Mouse (Mus musculus) stomach, embryonic 16.5 days (tissue): ENCODE data around the gene Vwa7. TPM values are rescaled to one million over a fixed set of nuclear protein-coding genes. Genes with fewer than 3 reads are reported as not detected.

ENCODE experiments used
- ATAC-seq: fragments of 200-750 bp; cut with Nextera tagmentation; 2 replicates; pipeline ENCODE4 v1.8.0; 2017; ENCODE audit warnings: moderate number of reproducible peaks, moderate TSS enrichment; ENCODE audit not compliant: insufficient read depth, low FRiP score
- H3K27ac ChIP-seq: fragments of 300-500 bp; sonication (generic); 2 replicates; pipeline ENCODE4 v1.5.1; 2014; ENCODE audit warnings: low read length
- H3K27me3 ChIP-seq: fragments of 300-500 bp; sonication (generic); 2 replicates; pipeline ENCODE4 v1.6.1; 2014; ENCODE audit warnings: low read length, control low read depth, mixed read lengths; ENCODE audit not compliant: control insufficient read depth, insufficient read depth
- H3K36me3 ChIP-seq: fragments of 300-500 bp; sonication (generic); 2 replicates; pipeline ENCODE4 v1.6.1; 2014; ENCODE audit warnings: low read length; ENCODE audit not compliant: control insufficient read depth, insufficient read depth
- H3K4me1 ChIP-seq: fragments of 300-500 bp; sonication (generic); 2 replicates; pipeline ENCODE4 v1.6.1; 2014; ENCODE audit warnings: low read length, control low read depth, mixed read lengths; ENCODE audit not compliant: control insufficient read depth, insufficient read depth
- H3K4me2 ChIP-seq: fragments of 300-500 bp; sonication (generic); 2 replicates; pipeline ENCODE4 v1.6.1; 2014; ENCODE audit warnings: low read depth, low read length, mixed read lengths
- H3K4me3 ChIP-seq: fragments of 300-500 bp; sonication (generic); replicated peaks from 2 replicates; pipeline ENCODE4 v1.5.1; 2014; ENCODE audit warnings: mild to moderate bottlenecking, low read length
- H3K9ac ChIP-seq: fragments of 300-500 bp; sonication (generic); 2 replicates; pipeline ENCODE4 v1.6.1; 2014; ENCODE audit warnings: low read length
- H3K9me3 ChIP-seq: fragments of 300-500 bp; sonication (generic); replicated peaks from 2 replicates; pipeline ENCODE4 v1.6.1; 2016; ENCODE audit warnings: low read length, control low read depth; ENCODE audit not compliant: control insufficient read depth
- WGBS: fragments of 180-500 bp; shearing (Covaris S2); extraction: QIAGEN DNeasy Blood & Tissue Kit; methylation state at CpG from one replicate; pipeline ENCODE4 v1.1.7; 2014; 5-methylcytosine and 5-hydroxymethylcytosine counted together
- polyA plus RNA-seq: library from polyadenylated mRNA; unstranded; fragments of >200 nt; fragmentation: Nextera tagmentation; extraction: Ambion mirVana; gene quantifications from 2 replicates; pipeline ENCODE4 v1.2.1, GENCODE M21; 2015

The Vwa7 gene
- polyA plus RNA-seq, 1 experiment from 2014 or later, result 0.26 TPM

GRCm38 (mm10) chr17:35017706-35018030 lies 1.3 kb downstream of the Vwa7 start:
- Histone ChIP-seq H3K27ac (no peak overlapping the region), H3K4me1 (peaks cover 21% of the 10 kb centered on the region), H3K36me3 (peaks cover 20% of the 10 kb centered on the region), H3K9me3 (no peaks in the 10 kb centered on the region), H3K27me3 (no peaks in the 10 kb centered on the region), H3K4me2 (no peak overlapping the region), H3K4me3 (no peak overlapping the region), H3K9ac (no peak overlapping the region)
- WGBS, result 66% methylated on average over 14 of the region's 14 CpGs
- no peak for ATAC-seq

GRCm38 (mm10) chr17:35018171-35018570 lies 1.8 kb downstream of the Vwa7 start:
- Histone ChIP-seq H3K27me3 (no peaks in the 10 kb centered on the region), H3K36me3 (peaks cover 16% of the 10 kb centered on the region; the same call in 1 of the 2 replicates), H3K9me3 (no peaks in the 10 kb centered on the region), H3K9ac (no peak overlapping the region), H3K27ac (no peak overlapping the region), H3K4me3 (no peak overlapping the region), H3K4me2 (no peak overlapping the region), H3K4me1 (peaks cover 21% of the 10 kb centered on the region)
- ATAC-seq, result no peak
- 69% methylated on average over 3 of the region's 3 CpGs for WGBS

- no peak overlapping the region for H3K4me2 ChIP-seq
- WGBS, result 79% methylated on average over 11 of the region's 11 CpGs
- H3K4me1 ChIP-seq, result peaks cover 25% of the 10 kb centered on the region
- no peaks in the 10 kb centered on the region for H3K9me3 ChIP-seq
- ATAC-seq, result no peak
- 0 out of 2 replicates have a peak, but pooled peaks cover 4% of the 10 kb centered on the region for H3K36me3 ChIP-seq
- H3K27me3 ChIP-seq, result no peaks in the 10 kb centered on the region
- no peak overlapping the region for H3K9ac ChIP-seq
- H3K4me3 ChIP-seq, result no peak overlapping the region
- H3K27ac ChIP-seq, result no peak overlapping the region
These were observed 3.5 kb downstream of the Vwa7 start for GRCm38 (mm10) chr17:35019894-35020293.

- 83% methylated on average over 8 of the region's 8 CpGs for WGBS
- Histone ChIP-seq H3K4me2 (no peak overlapping the region), H3K36me3 (no peaks in the 10 kb centered on the region), H3K4me3 (no peak overlapping the region), H3K27ac (no peak overlapping the region), H3K27me3 (no peaks in the 10 kb centered on the region), H3K4me1 (peaks cover 25% of the 10 kb centered on the region), H3K9ac (no peak overlapping the region), H3K9me3 (no peaks in the 10 kb centered on the region)
- no peak for ATAC-seq
These were observed 4.2 kb downstream of the Vwa7 start for GRCm38 (mm10) chr17:35020551-35020950.

- ATAC-seq, result peak; percentile 42; the same call in 1 of the 2 replicates
- H3K4me3 ChIP-seq, result no peak overlapping the region
- H3K36me3 ChIP-seq, result no peaks in the 10 kb centered on the region
- 0 out of 2 replicates have a peak overlapping the region, but pooled peaks have one; percentile 1 for H3K9ac ChIP-seq
- H3K27me3 ChIP-seq, result no peaks in the 10 kb centered on the region
- H3K4me1 ChIP-seq, result peaks cover 29% of the 10 kb centered on the region
- WGBS, result 11% methylated on average over 16 of the region's 17 CpGs
- H3K9me3 ChIP-seq, result no peaks in the 10 kb centered on the region
- no peak overlapping the region for H3K4me2 ChIP-seq
- no peak overlapping the region; the same call in 1 of the 2 replicates for H3K27ac ChIP-seq
These were observed 4.9 kb downstream of the Vwa7 start for GRCm38 (mm10) chr17:35021163-35021808.

- no peaks in the 10 kb centered on the region for H3K27me3 ChIP-seq
- no peak overlapping the region for H3K4me2 ChIP-seq
- WGBS, result 38% methylated on average over 6 of the region's 6 CpGs
- H3K4me1 ChIP-seq, result peaks cover 27% of the 10 kb centered on the region; the same call in 1 of the 2 replicates
- H3K9me3 ChIP-seq, result no peaks in the 10 kb centered on the region
- no peaks in the 10 kb centered on the region for H3K36me3 ChIP-seq
- no peak for ATAC-seq
- peak overlapping the region; percentile 49 for H3K27ac ChIP-seq
- H3K9ac ChIP-seq, result 0 out of 2 replicates have a peak overlapping the region, but pooled peaks have one; percentile 1
- no peak overlapping the region for H3K4me3 ChIP-seq
These were observed 5.6 kb downstream of the Vwa7 start for GRCm38 (mm10) chr17:35021842-35022477.

GRCm38 (mm10) chr17:35022541-35023060 lies 6.2 kb downstream of the Vwa7 start:
- H3K36me3 ChIP-seq, result no peaks in the 10 kb centered on the region
- H3K27me3 ChIP-seq, result no peaks in the 10 kb centered on the region
- 93% methylated on average over 8 of the region's 8 CpGs for WGBS
- H3K27ac ChIP-seq, result no peak overlapping the region
- H3K9me3 ChIP-seq, result no peaks in the 10 kb centered on the region
- no peak for ATAC-seq
- no peak overlapping the region for H3K9ac ChIP-seq
- peaks cover 33% of the 10 kb centered on the region for H3K4me1 ChIP-seq
- no peak overlapping the region for H3K4me2 ChIP-seq
- H3K4me3 ChIP-seq, result no peak overlapping the region

- Histone ChIP-seq H3K9ac (no peak overlapping the region), H3K4me2 (no peak overlapping the region), H3K36me3 (no peaks in the 10 kb centered on the region), H3K9me3 (no peaks in the 10 kb centered on the region), H3K27me3 (no peaks in the 10 kb centered on the region), H3K27ac (no peak overlapping the region), H3K4me1 (peaks cover 35% of the 10 kb centered on the region), H3K4me3 (no peak overlapping the region)
- no peak for ATAC-seq
- 85% methylated on average over 5 of the region's 5 CpGs for WGBS
These were observed 6.8 kb downstream of the Vwa7 start for GRCm38 (mm10) chr17:35023221-35023620.

- Histone ChIP-seq H3K9me3 (no peaks in the 10 kb centered on the region), H3K27me3 (no peaks in the 10 kb centered on the region), H3K27ac (0 out of 2 replicates have a peak overlapping the region, but pooled peaks have one; percentile 13), H3K9ac (peak overlapping the region; percentile 17; the same call in 1 of the 2 replicates), H3K4me1 (peaks cover 35% of the 10 kb centered on the region), H3K36me3 (no peaks in the 10 kb centered on the region), H3K4me3 (no peak overlapping the region), H3K4me2 (no peak overlapping the region)
- ATAC-seq, result no peak
- 57% methylated on average over 4 of the region's 4 CpGs for WGBS
These were observed 7.4 kb downstream of the Vwa7 start for GRCm38 (mm10) chr17:35023756-35024155.
